Mouse (Mus musculus) heart, embryonic 10.5 days (tissue): ENCODE results near the gene Slc25a4. TPM values are rescaled to one million over a fixed set of nuclear protein-coding genes. Genes with fewer than 3 reads are reported as not detected.

ENCODE experiments used
- DNase-seq: peaks from one replicate; pipeline ENCODE4 v3.0.0-alpha.2; 2017; ENCODE audit warnings: low spot score
- H3K27ac ChIP-seq: fragments of 300-500 bp; sonication (generic); 2 replicates; pipeline ENCODE4 v1.5.1; 2016; ENCODE audit warnings: mild to moderate bottlenecking
- H3K27me3 ChIP-seq: fragments of 300-500 bp; sonication (generic); 2 replicates; pipeline ENCODE4 v1.6.1; 2016; ENCODE audit warnings: mild to moderate bottlenecking; ENCODE audit not compliant: poor library complexity, insufficient read depth, severe bottlenecking
- H3K36me3 ChIP-seq: fragments of 300-500 bp; sonication (generic); 2 replicates; pipeline ENCODE4 v1.6.1; 2016; ENCODE audit warnings: mild to moderate bottlenecking, moderate library complexity
- H3K4me1 ChIP-seq: fragments of 300-500 bp; sonication (generic); 2 replicates; pipeline ENCODE4 v1.6.1; 2016; ENCODE audit warnings: mild to moderate bottlenecking
- H3K4me3 ChIP-seq: fragments of 300-500 bp; sonication (generic); 2 replicates; pipeline ENCODE4 v1.5.1; 2016; ENCODE audit warnings: mild to moderate bottlenecking, moderate library complexity
- H3K9me3 ChIP-seq: fragments of 300-500 bp; sonication (generic); 2 replicates; pipeline ENCODE4 v1.6.1; 2016; ENCODE audit warnings: mild to moderate bottlenecking, moderate library complexity
- WGBS: fragments of 180-500 bp; shearing (Covaris S2); methylation state at CpG from one replicate; pipeline ENCODE4 v1.1.7; 2016; 5-methylcytosine and 5-hydroxymethylcytosine counted together
- microRNA-seq: library from miRNA; unstranded; fragments of <30 nt; microRNA quantifications from one replicate; pipeline ENCODE4, GENCODE M21; 2017
- polyA plus RNA-seq: library from polyadenylated mRNA; unstranded; fragments of >200 nt; fragmentation: Nextera tagmentation; extraction: Ambion mirVana; gene quantifications from 2 replicates; pipeline ENCODE4 v1.2.1, GENCODE M21; 2016

Gene Slc25a4
- polyA plus RNA-seq, 1 experiment from 2014 or later, result 1,300 TPM

- H3K4me3 ChIP-seq, result no peak overlapping the region
- no peak for DNase-seq
- no peaks in the 10 kb centered on the region for H3K27me3 ChIP-seq
- H3K4me1 ChIP-seq, result no peaks in the 10 kb centered on the region
- WGBS, result 89% methylated on average over 3 of the region's 3 CpGs
- H3K36me3 ChIP-seq, result peaks cover 34% of the 10 kb centered on the region
- no peaks in the 10 kb centered on the region for H3K9me3 ChIP-seq
- no peak overlapping the region for H3K27ac ChIP-seq
Observed at GRCm38 (mm10) chr8:46196877-46197276, 14.2 kb downstream of the Slc25a4 start.

GRCm38 (mm10) chr8:46193100-46193499, 18.0 kb downstream of the Slc25a4 start:
- H3K9me3 ChIP-seq, result no peaks in the 10 kb centered on the region
- no peak overlapping the region for H3K4me3 ChIP-seq
- 86% methylated on average over 8 of the region's 8 CpGs for WGBS
- no peak for DNase-seq
- peaks cover 31% of the 10 kb centered on the region for H3K36me3 ChIP-seq
- no peaks in the 10 kb centered on the region for H3K4me1 ChIP-seq
- H3K27me3 ChIP-seq, result no peaks in the 10 kb centered on the region
- H3K27ac ChIP-seq, result no peak overlapping the region

DNA sequence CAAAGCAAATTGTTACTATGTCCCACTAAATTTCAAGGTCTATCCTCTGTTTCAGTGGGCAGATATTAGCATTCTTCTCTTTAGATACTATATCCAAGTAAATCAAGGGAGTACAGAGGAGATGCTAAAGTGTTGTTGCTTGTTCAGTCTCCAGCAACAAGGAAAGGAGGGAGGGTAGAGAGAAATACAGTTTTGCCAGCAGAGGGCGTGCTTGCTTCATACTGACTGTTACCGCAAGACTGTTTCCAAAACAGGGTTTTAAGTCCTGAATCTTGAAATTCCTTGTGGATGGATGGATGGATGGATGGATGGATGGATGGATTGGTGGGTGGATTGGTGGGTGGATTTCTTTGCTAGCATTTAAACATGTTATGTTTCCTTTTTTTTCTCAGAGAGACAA, 25.7 kb downstream of the Slc25a4 start:
- Histone ChIP-seq H3K27ac (no peak overlapping the region), H3K36me3 (0 out of 2 replicates have a peak, but pooled peaks cover 3% of the 10 kb centered on the region), H3K4me1 (peaks cover 7% of the 10 kb centered on the region; the same call in 1 of the 2 replicates), H3K27me3 (no peaks in the 10 kb centered on the region), H3K4me3 (no peak overlapping the region), H3K9me3 (no peaks in the 10 kb centered on the region)
- 7% methylated on average over 2 of the region's 2 CpGs for WGBS
- DNase-seq, result no peak

DNA sequence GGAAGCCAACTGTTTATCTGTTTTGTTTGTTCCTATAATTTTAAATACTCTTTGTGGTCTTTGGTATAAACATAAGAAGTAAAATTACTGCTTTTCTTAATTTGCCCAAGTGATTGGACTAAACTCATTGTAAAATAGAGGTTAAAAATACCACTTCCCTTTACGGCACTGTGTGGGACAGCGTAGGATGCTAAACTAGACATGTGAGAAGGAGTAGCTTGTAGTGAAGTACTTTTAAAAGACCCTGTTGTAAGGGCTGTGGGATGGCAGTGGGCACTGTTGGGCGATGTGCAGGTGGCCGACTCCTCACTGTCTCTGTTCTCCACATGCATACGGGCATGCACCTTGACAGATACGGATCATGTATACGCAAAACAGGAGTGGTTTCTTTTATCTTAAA, 30.9 kb downstream of the Slc25a4 start:
- no peaks in the 10 kb centered on the region for H3K9me3 ChIP-seq
- no peak overlapping the region for H3K27ac ChIP-seq
- H3K36me3 ChIP-seq, result peaks cover 12% of the 10 kb centered on the region
- DNase-seq, result no peak
- H3K4me1 ChIP-seq, result 0 out of 2 replicates have a peak, but pooled peaks cover 2% of the 10 kb centered on the region
- 90% methylated on average over 7 of the region's 7 CpGs for WGBS
- no peaks in the 10 kb centered on the region for H3K27me3 ChIP-seq
- H3K4me3 ChIP-seq, result no peak overlapping the region

DNA sequence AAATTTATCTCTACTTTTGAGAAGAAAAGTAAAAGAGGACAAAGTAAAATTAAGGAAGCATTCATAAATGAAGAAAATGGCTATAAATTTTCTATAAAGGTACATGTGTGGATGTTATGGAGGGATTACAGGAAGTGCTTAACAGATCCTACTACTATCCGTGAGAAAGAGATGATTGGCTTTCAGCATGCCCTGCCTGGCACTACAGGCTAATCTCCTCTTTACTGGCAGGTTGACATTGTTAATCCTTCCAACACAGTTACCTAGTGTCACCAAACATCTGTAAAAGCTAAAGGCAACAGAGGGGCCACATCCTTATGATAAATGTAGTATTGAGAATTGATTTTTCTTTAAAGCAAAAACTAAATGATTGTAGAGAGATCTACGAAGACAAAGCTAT, 37.4 kb downstream of the Slc25a4 start:
- Histone ChIP-seq H3K4me1 (no peaks in the 10 kb centered on the region), H3K27ac (no peak overlapping the region), H3K36me3 (peaks cover 23% of the 10 kb centered on the region), H3K9me3 (no peaks in the 10 kb centered on the region), H3K4me3 (no peak overlapping the region), H3K27me3 (no peaks in the 10 kb centered on the region)
- DNase-seq, result no peak
- 74% methylated on average over 2 of the region's 2 CpGs for WGBS

GRCm38 (mm10) chr8:46163870-46164190, 47.3 kb downstream of the Slc25a4 start:
- H3K4me3 ChIP-seq, result peak overlapping the region; percentile 79
- no peak for DNase-seq
- H3K27me3 ChIP-seq, result no peaks in the 10 kb centered on the region
- peak overlapping the region; percentile 95 for H3K27ac ChIP-seq
- H3K36me3 ChIP-seq, result no peaks in the 10 kb centered on the region
- H3K9me3 ChIP-seq, result no peaks in the 10 kb centered on the region
- WGBS, result 0% methylated on average over 24 of the region's 25 CpGs
- peaks cover 10% of the 10 kb centered on the region; the same call in 1 of the 2 replicates for H3K4me1 ChIP-seq

DNA sequence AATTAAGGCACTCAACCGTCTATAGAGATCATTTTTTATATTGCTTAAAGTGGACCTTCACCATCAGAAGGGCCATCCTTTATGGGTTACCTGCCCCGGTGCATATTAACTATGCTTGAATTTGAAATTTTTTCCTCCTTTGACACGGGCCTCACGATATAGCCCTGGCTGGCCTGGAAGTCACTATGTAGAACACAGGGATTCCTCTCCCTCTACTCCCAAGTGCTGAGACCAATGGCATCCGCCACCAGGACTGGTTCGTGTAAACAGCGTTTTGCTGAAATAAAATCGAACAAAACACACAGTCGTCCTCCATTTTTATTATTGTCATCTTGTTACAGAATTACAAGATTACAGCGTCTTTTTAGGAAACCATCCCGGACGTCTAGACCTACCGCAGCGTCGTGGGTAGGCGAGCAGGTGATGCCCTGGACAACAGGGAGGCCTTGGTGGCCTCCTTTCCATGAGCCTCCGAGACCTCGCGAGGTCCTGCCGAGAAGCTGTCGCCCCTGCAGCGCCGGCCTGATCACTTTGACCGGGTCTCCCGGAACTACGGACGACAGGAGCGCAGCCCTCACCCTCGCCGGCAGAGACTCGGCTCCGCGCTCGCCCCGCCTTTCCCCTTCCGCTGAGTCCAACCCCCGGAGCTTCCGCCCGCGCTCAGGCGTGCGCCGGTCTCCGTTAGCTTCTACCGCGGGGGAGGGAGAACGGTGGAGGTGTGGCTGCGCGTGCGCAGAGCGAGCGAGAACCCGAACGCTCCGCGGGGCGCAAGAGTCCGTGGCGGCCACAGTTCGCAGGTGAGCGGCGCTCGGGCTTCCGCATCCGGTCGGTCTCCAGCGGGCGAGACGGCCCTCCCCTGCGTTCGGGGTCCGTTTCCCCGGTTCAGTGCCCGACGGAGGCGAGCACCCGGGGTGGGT, 47.9 kb downstream of the Slc25a4 start:
- peak overlapping the region; percentile 95 for H3K27ac ChIP-seq
- no peaks in the 10 kb centered on the region for H3K36me3 ChIP-seq
- no peaks in the 10 kb centered on the region for H3K27me3 ChIP-seq
- no peaks in the 10 kb centered on the region for H3K9me3 ChIP-seq
- H3K4me3 ChIP-seq, result peak overlapping the region; percentile 79
- peak; percentile 97 for DNase-seq
- H3K4me1 ChIP-seq, result peaks cover 10% of the 10 kb centered on the region; the same call in 1 of the 2 replicates
- 2% methylated on average over 77 of the region's 77 CpGs for WGBS

Small RNA genes lying within 50 kb of the gene (microRNA-seq; reads per million reads assigned to microRNA genes)
- not detected for gene Gm23812

Other genes starting within 250 kb of the Slc25a4 start
- 2.5 and 2.7 TPM in 2 replicates for gene 1700029J07Rik, start 236.0 kb downstream of the Slc25a4 start, polyA plus RNA-seq
- 60.1 and 60.7 TPM in 2 replicates for gene Ufsp2, start 235.8 kb downstream of the Slc25a4 start, polyA plus RNA-seq
- gene Lrp2bp, start 212.0 kb downstream of the Slc25a4 start, polyA plus RNA-seq, result 0.44 and 0.54 TPM in 2 replicates
- gene Ankrd37, start 205.6 kb downstream of the Slc25a4 start, polyA plus RNA-seq, result 12.3 and 19.8 TPM in 2 replicates
- 18.0 and 20.8 TPM in 2 replicates for gene Cfap97, start 59.5 kb downstream of the Slc25a4 start, polyA plus RNA-seq
- 2.3 and 3.7 TPM in 2 replicates for gene Snx25, start 59.1 kb downstream of the Slc25a4 start, polyA plus RNA-seq
- gene Helt, start 83.4 kb upstream of the Slc25a4 start, polyA plus RNA-seq, result not detected in 2 replicates